23 mouse cellular contexts compared by ENCODE assay signal in genomic region chr9:49739935-49740334, GRCm38 (mm10). TPM values are rescaled to one million over a fixed set of nuclear protein-coding genes. Genes with fewer than 3 reads are reported as not detected.
DNase-seq lines count a peak whose midpoint lies in the region; ATAC-seq and TF ChIP-seq lines count a peak whose summit lies in the region.
"Had no signal": no experiment of that assay in that cellular context is flagged by ENCODE, and none has a peak within 500 bp of the region (broad histone marks: within the 10 kb centered on the region; RNA-seq: fewer than 3 reads in every experiment).

No protein-coding gene starts in this region.

- H3K27ac ChIP-seq in layer of hippocampus, adult 2 months, result peak overlapping the region; percentile 23
- no peak overlapping the region for H3K27ac ChIP-seq in midbrain, embryonic 11.5 days (ENCODE audit: low read depth, low read length)
- no peak overlapping the region for H3K27ac ChIP-seq in midbrain, embryonic 15.5 days
- H3K27ac ChIP-seq: forebrain, embryonic 10.5 days; forebrain, embryonic 13.5 days; gastrocnemius, adult 2 months; hindbrain, embryonic 12.5 days; hindbrain, embryonic 15.5 days had no signal

- H3K27me3 ChIP-seq in midbrain, embryonic 11.5 days (ENCODE audit: control insufficient read depth, insufficient read depth, low read length), result no peaks in the 10 kb centered on the region
- no peaks in the 10 kb centered on the region for H3K27me3 ChIP-seq in midbrain, embryonic 15.5 days (replicated peaks)
- H3K27me3 ChIP-seq in myocyte (ENCODE audit: control insufficient read depth, insufficient read depth, insufficient read length), result no peaks in the 10 kb centered on the region
- H3K27me3 ChIP-seq: forebrain, embryonic 13.5 days; hindbrain, embryonic 12.5 days; hindbrain, embryonic 15.5 days had no signal

- H3K79me2 ChIP-seq in myocyte (ENCODE audit: control insufficient read depth, insufficient read depth), result peaks cover 100% of the 10 kb centered on the region

- no peaks in the 10 kb centered on the region; the same call in 1 of the 2 replicates for H3K4me1 ChIP-seq in midbrain, embryonic 11.5 days (ENCODE audit: control insufficient read depth, insufficient read depth, low read length)
- peaks cover 56% of the 10 kb centered on the region for H3K4me1 ChIP-seq in midbrain, embryonic 15.5 days

- H3ac ChIP-seq in myocyte (ENCODE audit: control insufficient read depth, insufficient read length), result no peak overlapping the region

- ATAC-seq in midbrain, embryonic 11.5 days (ENCODE audit: low FRiP score), result no peak
- no peak for ATAC-seq in midbrain, embryonic 15.5 days (replicated peaks)
- ATAC-seq: CD4-positive, CD25-positive, alpha-beta regulatory T cell, adult 4 months; forebrain, embryonic 13.5 days; forebrain, embryonic 16.5 days had no signal

- 92% methylated on average over 6 of the region's 6 CpGs for WGBS in midbrain, embryonic 11.5 days
- 86% methylated on average over 6 of the region's 6 CpGs for WGBS in midbrain, embryonic 15.5 days

- H3K4me2 ChIP-seq in midbrain, embryonic 11.5 days, result no peak overlapping the region
- H3K4me2 ChIP-seq in midbrain, embryonic 15.5 days, result no peak overlapping the region
- no peak overlapping the region for H3K4me2 ChIP-seq in myocyte (ENCODE audit: low read depth)
- H3K4me2 ChIP-seq: forebrain, embryonic 13.5 days; heart, embryonic 11.5 days; hindbrain, embryonic 12.5 days; hindbrain, embryonic 15.5 days had no signal

- H3K9ac ChIP-seq in midbrain, embryonic 11.5 days (ENCODE audit: low read length), result no peak overlapping the region
- H3K9ac ChIP-seq in midbrain, embryonic 15.5 days, result no peak overlapping the region
- H3K9ac ChIP-seq: forebrain, embryonic 13.5 days; hindbrain, embryonic 12.5 days; hindbrain, embryonic 15.5 days had no signal

- TF ChIP-seq CTCF in layer of hippocampus, adult 2 months (conservative IDR thresholded peaks at IDR 0.05), result no peak

- H3K9me3 ChIP-seq in midbrain, embryonic 11.5 days (ENCODE audit: control insufficient read depth, low read length), result no peaks in the 10 kb centered on the region
- H3K9me3 ChIP-seq in midbrain, embryonic 15.5 days, result no peaks in the 10 kb centered on the region
- H3K9me3 ChIP-seq: forebrain, embryonic 10.5 days; forebrain, embryonic 13.5 days; hindbrain, embryonic 12.5 days; hindbrain, embryonic 15.5 days had no signal

- no peak overlapping the region for H3K4me3 ChIP-seq in layer of hippocampus, adult 2 months
- H3K4me3 ChIP-seq in midbrain, embryonic 11.5 days (ENCODE audit: low read depth, low read length), result no peak overlapping the region
- no peak overlapping the region for H3K4me3 ChIP-seq in midbrain, embryonic 15.5 days
- H3K4me3 ChIP-seq in myocyte, result no peak overlapping the region
- H3K4me3 ChIP-seq: forebrain, embryonic 10.5 days; forebrain, embryonic 13.5 days; gastrocnemius, adult 2 months; hindbrain, embryonic 12.5 days; hindbrain, embryonic 15.5 days had no signal

- DNase-seq in layer of hippocampus, adult 2 months (ENCODE audit: low spot score in 2 of 2), result no peak
- no peak for DNase-seq in layer of hippocampus, adult 9-10 months (ENCODE audit: low spot score)
- DNase-seq in midbrain, embryonic 11.5 days (ENCODE audit: low spot score, missing footprints), result peak; percentile 17
- DNase-seq in brain, adult 2 months (ENCODE audit: low read depth, low spot score), result peak; percentile 75
- no peak for DNase-seq in cerebellum, postnatal 10 days
- DNase-seq: adrenal gland, adult 2 months; adrenal gland, postnatal 14 days; cerebellum, adult 11-12 months; cerebellum, adult 8-10 months; cerebellum, postnatal 14 days; gastrocnemius, adult 2 months; gastrocnemius, postnatal 14 days; heart, adult 11 months had no signal

- no peak for TF ChIP-seq POLR2A in myocyte (IDR thresholded peaks at IDR 0.05; ENCODE audit: insufficient read length, low read depth)

- no peaks in the 10 kb centered on the region for H3K36me3 ChIP-seq in midbrain, embryonic 11.5 days (ENCODE audit: control insufficient read depth, insufficient read depth, low read length)
- H3K36me3 ChIP-seq in midbrain, embryonic 15.5 days (replicated peaks), result no peaks in the 10 kb centered on the region
- H3K36me3 ChIP-seq in myocyte (ENCODE audit: control insufficient read depth, insufficient read depth), result no peaks in the 10 kb centered on the region
- H3K36me3 ChIP-seq: forebrain, embryonic 10.5 days; hindbrain, embryonic 12.5 days; hindbrain, embryonic 15.5 days had no signal

TF ChIP-seq in myocyte, 11 proteins besides CTCF, POLR2A, EP300 and RAD21:
- TF ChIP-seq POLR2AphosphoS2 (IDR thresholded peaks at IDR 0.05; ENCODE audit: insufficient read length, low read depth), result peak; percentile 27
- TF ChIP-seq SRF (IDR thresholded peaks at IDR 0.05; ENCODE audit: control insufficient read depth, insufficient read length, low read depth), result no peak
- TF ChIP-seq TCF12 (IDR thresholded peaks at IDR 0.05; ENCODE audit: insufficient read depth, poor library complexity, severe bottlenecking), result no peak
- no peak for TF ChIP-seq TCF3 (IDR thresholded peaks at IDR 0.05; ENCODE audit: insufficient read length, low read depth)
- no peak for TF ChIP-seq E2F4 (IDR thresholded peaks at IDR 0.05; ENCODE audit: insufficient read depth)
- TF ChIP-seq MYOD1 (IDR thresholded peaks at IDR 0.05; ENCODE audit: control insufficient read depth in 1 of 3, insufficient read length in 2 of 3, low read depth in 2 of 3), result no peak
- no peak for TF ChIP-seq CEBPB (IDR thresholded peaks at IDR 0.05; ENCODE audit: insufficient read depth, poor library complexity, severe bottlenecking)
- TF ChIP-seq MAX (IDR thresholded peaks at IDR 0.05; ENCODE audit: low read depth), result no peak

RNA-seq across cellular contexts. Expression of gene Ncam1, which starts 58.8 kb away (rescaled TPM):
- 100 to 1,000 TPM; 303 to 307 TPM for total RNA-seq in layer of hippocampus, adult 2 months (2021)
- polyA plus RNA-seq in midbrain, embryonic 11.5 days (2014; fragmentation: Nextera tagmentation; extraction: Ambion mirVana), result 107 and 109 TPM in 2 replicates
- 561 and 627 TPM in 2 replicates for polyA plus RNA-seq in midbrain, embryonic 15.5 days (2015; fragmentation: Nextera tagmentation; extraction: Ambion mirVana)
- 327 TPM for polyA plus RNA-seq in myocyte (2012; fragmentation: generic; extraction: Trizol)
- total RNA-seq: MEL had no signal

Comparison
In these comparisons a context has a peak if more than half of its experiments do, and no peak if none do; other contexts are left out.
1. DNase-seq: peak in midbrain, embryonic 11.5 days (single experiment) and brain, adult 2 months (single experiment); none in layer of hippocampus, adult 2 months (0 of 2), layer of hippocampus, adult 9-10 months (single experiment) and cerebellum, postnatal 10 days (0 of 2).